Mouse (Mus musculus): Measurements from ENCODE around the gene Hax1. TPM values are rescaled to one million over a fixed set of nuclear protein-coding genes. Genes with fewer than 3 reads are reported as not detected.

Hax1 gene
- polyA plus RNA-seq, 2 experiments, result 121 to 135 TPM

GRCm38 (mm10) chr3:89987822-89988221 lies 10.8 kb downstream of the Hax1 start:
- no peak for TF ChIP-seq POLR2A (IDR thresholded peaks at IDR 0.05; ENCODE audit: borderline replicate concordance, extremely low read depth, insufficient read depth, insufficient read length)
- no peak overlapping the region for H3K27ac ChIP-seq (replicated peaks; ENCODE audit: low read depth, low read length)
- ATAC-seq (ENCODE audit: low FRiP score, low read depth), result no peak
- whole genome bisulfite sequencing, result 87% methylated on average over 4 of the region's 4 CpGs
- no peak overlapping the region for H3K9ac ChIP-seq (ENCODE audit: low read depth, low read length, severe bottlenecking)
- H3K4me1 ChIP-seq (ENCODE audit: control insufficient read depth, insufficient read depth, low read length), result no peaks in the 10 kb centered on the region
- H3K9me3 ChIP-seq (ENCODE audit: control insufficient read depth, low read length), result no peaks in the 10 kb centered on the region
- no peak overlapping the region for H3K4me3 ChIP-seq (replicated peaks; ENCODE audit: low read length)
- no peaks in the 10 kb centered on the region for H3K27me3 ChIP-seq (ENCODE audit: control insufficient read depth, insufficient read depth, low read length)
- H3K36me3 ChIP-seq (ENCODE audit: control insufficient read depth, insufficient read depth, low read length), result 0 out of 2 replicates have a peak, but pooled peaks cover 3% of the 10 kb centered on the region
- no peak overlapping the region for H3K4me2 ChIP-seq (replicated peaks; ENCODE audit: low read depth, low read length, severe bottlenecking)
- DNase-seq (ENCODE audit: low spot score), result no peak

GRCm38 (mm10) chr3:89987211-89987610 lies 11.4 kb downstream of the Hax1 start:
- no peak for TF ChIP-seq POLR2A (IDR thresholded peaks at IDR 0.05; ENCODE audit: borderline replicate concordance, extremely low read depth, insufficient read depth, insufficient read length)
- no peak overlapping the region for H3K4me3 ChIP-seq (replicated peaks; ENCODE audit: low read length)
- H3K27ac ChIP-seq (replicated peaks; ENCODE audit: low read depth, low read length), result no peak overlapping the region
- no peak overlapping the region for H3K4me2 ChIP-seq (replicated peaks; ENCODE audit: low read depth, low read length, severe bottlenecking)
- no peaks in the 10 kb centered on the region for H3K4me1 ChIP-seq (ENCODE audit: control insufficient read depth, insufficient read depth, low read length)
- H3K9me3 ChIP-seq (ENCODE audit: control insufficient read depth, low read length), result no peaks in the 10 kb centered on the region
- 60% methylated on average over 3 of the region's 3 CpGs for WGBS
- ATAC-seq (ENCODE audit: low FRiP score, low read depth), result no peak
- H3K36me3 ChIP-seq (ENCODE audit: control insufficient read depth, insufficient read depth, low read length), result 0 out of 2 replicates have a peak, but pooled peaks cover 1% of the 10 kb centered on the region
- H3K27me3 ChIP-seq (ENCODE audit: control insufficient read depth, insufficient read depth, low read length), result no peaks in the 10 kb centered on the region
- no peak overlapping the region for H3K9ac ChIP-seq (ENCODE audit: low read depth, low read length, severe bottlenecking)
- no peak for DNase-seq (ENCODE audit: low spot score)

- 78% methylated on average over 5 of the region's 5 CpGs for WGBS
- no peak overlapping the region for H3K4me2 ChIP-seq (replicated peaks; ENCODE audit: low read depth, low read length, severe bottlenecking)
- no peak overlapping the region for H3K27ac ChIP-seq (replicated peaks; ENCODE audit: low read depth, low read length)
- DNase-seq (ENCODE audit: low spot score), result no peak
- TF ChIP-seq POLR2A (IDR thresholded peaks at IDR 0.05; ENCODE audit: borderline replicate concordance, extremely low read depth, insufficient read depth, insufficient read length), result no peak
- H3K4me3 ChIP-seq (replicated peaks; ENCODE audit: low read length), result no peak overlapping the region
- ATAC-seq (ENCODE audit: low FRiP score, low read depth), result no peak
- no peaks in the 10 kb centered on the region for H3K27me3 ChIP-seq (ENCODE audit: control insufficient read depth, insufficient read depth, low read length)
- H3K9ac ChIP-seq (ENCODE audit: low read depth, low read length, severe bottlenecking), result no peak overlapping the region
- no peaks in the 10 kb centered on the region for H3K4me1 ChIP-seq (ENCODE audit: control insufficient read depth, insufficient read depth, low read length)
- H3K9me3 ChIP-seq (ENCODE audit: control insufficient read depth, low read length), result no peaks in the 10 kb centered on the region
- no peaks in the 10 kb centered on the region for H3K36me3 ChIP-seq (ENCODE audit: control insufficient read depth, insufficient read depth, low read length)
Measured at GRCm38 (mm10) chr3:89982426-89982825, 16.2 kb downstream of the Hax1 start.

GRCm38 (mm10) chr3:89976859-89977258 lies 21.7 kb downstream of the Hax1 start:
- no peak for TF ChIP-seq POLR2A (IDR thresholded peaks at IDR 0.05; ENCODE audit: borderline replicate concordance, extremely low read depth, insufficient read depth, insufficient read length)
- H3K27me3 ChIP-seq (ENCODE audit: control insufficient read depth, insufficient read depth, low read length), result no peaks in the 10 kb centered on the region

GRCm38 (mm10) chr3:89968509-89968908 lies 30.1 kb downstream of the Hax1 start:
- Histone ChIP-seq H3K27ac (replicated peaks; ENCODE audit: low read depth, low read length) (no peak overlapping the region), H3K36me3 (ENCODE audit: control insufficient read depth, insufficient read depth, low read length) (no peaks in the 10 kb centered on the region), H3K4me3 (replicated peaks; ENCODE audit: low read length) (no peak overlapping the region), H3K27me3 (ENCODE audit: control insufficient read depth, insufficient read depth, low read length) (no peaks in the 10 kb centered on the region), H3K4me1 (ENCODE audit: control insufficient read depth, insufficient read depth, low read length) (peaks cover 7% of the 10 kb centered on the region), H3K4me2 (replicated peaks; ENCODE audit: low read depth, low read length, severe bottlenecking) (no peak overlapping the region), H3K9ac (ENCODE audit: low read depth, low read length, severe bottlenecking) (no peak overlapping the region), H3K9me3 (ENCODE audit: control insufficient read depth, low read length) (no peaks in the 10 kb centered on the region)
- ATAC-seq (ENCODE audit: low FRiP score, low read depth), result no peak
- no peak for TF ChIP-seq POLR2A (IDR thresholded peaks at IDR 0.05; ENCODE audit: borderline replicate concordance, extremely low read depth, insufficient read depth, insufficient read length)
- 79% methylated on average over 7 of the region's 7 CpGs for WGBS
- no peak for DNase-seq (ENCODE audit: low spot score)

More at GRCm38 (mm10) chr3:89976859-89977258, 21.7 kb downstream of the Hax1 start:
- H3K27ac ChIP-seq (replicated peaks; ENCODE audit: low read depth, low read length), result no peak overlapping the region
- H3K9ac ChIP-seq (ENCODE audit: low read depth, low read length, severe bottlenecking), result no peak overlapping the region
- H3K4me1 ChIP-seq (ENCODE audit: control insufficient read depth, insufficient read depth, low read length), result no peaks in the 10 kb centered on the region
- DNase-seq (ENCODE audit: low spot score) (no peak), ATAC-seq (ENCODE audit: low FRiP score, low read depth) (no peak)
- no peak overlapping the region for H3K4me3 ChIP-seq (replicated peaks; ENCODE audit: low read length)
- H3K4me2 ChIP-seq (replicated peaks; ENCODE audit: low read depth, low read length, severe bottlenecking), result no peak overlapping the region
- H3K9me3 ChIP-seq (ENCODE audit: control insufficient read depth, low read length), result no peaks in the 10 kb centered on the region
- no peaks in the 10 kb centered on the region for H3K36me3 ChIP-seq (ENCODE audit: control insufficient read depth, insufficient read depth, low read length)

GRCm38 (mm10) chr3:89966946-89967345 lies 31.6 kb downstream of the Hax1 start:
- Histone ChIP-seq H3K9ac (ENCODE audit: low read depth, low read length, severe bottlenecking) (no peak overlapping the region), H3K36me3 (ENCODE audit: control insufficient read depth, insufficient read depth, low read length) (no peaks in the 10 kb centered on the region), H3K4me2 (replicated peaks; ENCODE audit: low read depth, low read length, severe bottlenecking) (no peak overlapping the region), H3K4me1 (ENCODE audit: control insufficient read depth, insufficient read depth, low read length) (peaks cover 9% of the 10 kb centered on the region), H3K4me3 (replicated peaks; ENCODE audit: low read length) (no peak overlapping the region), H3K27me3 (ENCODE audit: control insufficient read depth, insufficient read depth, low read length) (no peaks in the 10 kb centered on the region), H3K9me3 (ENCODE audit: control insufficient read depth, low read length) (no peaks in the 10 kb centered on the region), H3K27ac (replicated peaks; ENCODE audit: low read depth, low read length) (no peak overlapping the region)
- no peak for ATAC-seq (ENCODE audit: low FRiP score, low read depth)
- WGBS, result 72% methylated on average over 4 of the region's 4 CpGs
- no peak for DNase-seq (ENCODE audit: low spot score)
- no peak for TF ChIP-seq POLR2A (IDR thresholded peaks at IDR 0.05; ENCODE audit: borderline replicate concordance, extremely low read depth, insufficient read depth, insufficient read length)

Data from limb, embryonic 14.5 days (tissue).